Mouse (Mus musculus) intestine, embryonic 16.5 days (tissue): ENCODE results near the gene Kcnk10. TPM values are rescaled to one million over a fixed set of nuclear protein-coding genes. Genes with fewer than 3 reads are reported as not detected.

ENCODE experiments used
- ATAC-seq: fragments of 200-750 bp; cut with Nextera tagmentation; 2 replicates; pipeline ENCODE4 v1.8.0; 2017; ENCODE audit warnings: moderate TSS enrichment, moderate library complexity
- H3K27ac ChIP-seq: fragments of 300-500 bp; sonication (generic); 2 replicates; pipeline ENCODE4 v1.5.1; 2014; ENCODE audit warnings: mild to moderate bottlenecking, low read length
- H3K27me3 ChIP-seq: fragments of 300-500 bp; sonication (generic); replicated peaks from 2 replicates; pipeline ENCODE4 v1.6.1; 2014; ENCODE audit warnings: low read length, control low read depth, mixed read lengths; ENCODE audit not compliant: control insufficient read depth, insufficient read depth
- H3K36me3 ChIP-seq: fragments of 300-500 bp; sonication (generic); 2 replicates; pipeline ENCODE4 v1.6.1; 2014; ENCODE audit warnings: low read length, control low read depth; ENCODE audit not compliant: control insufficient read depth, insufficient read depth
- H3K4me1 ChIP-seq: fragments of 300-500 bp; sonication (generic); 2 replicates; pipeline ENCODE4 v1.6.1; 2014; ENCODE audit warnings: low read length, control low read depth, mixed read lengths; ENCODE audit not compliant: control insufficient read depth, insufficient read depth
- H3K4me2 ChIP-seq: fragments of 300-500 bp; sonication (generic); 2 replicates; pipeline ENCODE4 v1.6.1; 2014; ENCODE audit warnings: low read depth, low read length, control low read depth
- H3K4me3 ChIP-seq: fragments of 300-500 bp; sonication (generic); 2 replicates; pipeline ENCODE4 v1.5.1; 2014; ENCODE audit warnings: mild to moderate bottlenecking, low read length
- H3K9ac ChIP-seq: fragments of 300-500 bp; sonication (generic); 2 replicates; pipeline ENCODE4 v1.6.1; 2014; ENCODE audit warnings: low read depth, low read length
- H3K9me3 ChIP-seq: fragments of 300-500 bp; sonication (generic); 2 replicates; pipeline ENCODE4 v1.6.1; 2016; ENCODE audit warnings: low read length, control low read depth; ENCODE audit not compliant: control insufficient read depth
- WGBS: fragments of 180-500 bp; shearing (Covaris S2); extraction: QIAGEN DNeasy Blood & Tissue Kit; methylation state at CpG from one replicate; pipeline ENCODE4 v1.1.7; 2014; 5-methylcytosine and 5-hydroxymethylcytosine counted together
- polyA plus RNA-seq: library from polyadenylated mRNA; unstranded; fragments of >200 nt; fragmentation: Nextera tagmentation; extraction: Ambion mirVana; gene quantifications from 2 replicates; pipeline ENCODE4 v1.2.1, GENCODE M21; 2015

The Kcnk10 gene
- polyA plus RNA-seq, 1 experiment from 2014 or later = 1.1 TPM

- H3K4me3 ChIP-seq = no peak overlapping the region
- no peaks in the 10 kb centered on the region for H3K4me1 ChIP-seq
- H3K4me2 ChIP-seq = no peak overlapping the region
Measured at GRCm38 (mm10) chr12:98445637-98446036, 132.5 kb downstream of the Kcnk10 start.

GRCm38 (mm10) chr12:98444860-98445259 lies 133.2 kb downstream of the Kcnk10 start:
- H3K27ac ChIP-seq = no peak overlapping the region
- H3K36me3 ChIP-seq = no peaks in the 10 kb centered on the region
- H3K4me3 ChIP-seq = no peak overlapping the region
- no peaks in the 10 kb centered on the region for H3K4me1 ChIP-seq
- no peak overlapping the region for H3K4me2 ChIP-seq
- H3K9ac ChIP-seq = no peak overlapping the region
- ATAC-seq = no peak
- H3K27me3 ChIP-seq = no peaks in the 10 kb centered on the region
- 83% methylated on average over 5 of the region's 5 CpGs for WGBS
- H3K9me3 ChIP-seq = no peaks in the 10 kb centered on the region

More at GRCm38 (mm10) chr12:98445637-98446036, 132.5 kb downstream of the Kcnk10 start:
- whole genome bisulfite sequencing = 70% methylated on average over 5 of the region's 5 CpGs
- Histone ChIP-seq H3K9ac (no peak overlapping the region), H3K9me3 (no peaks in the 10 kb centered on the region), H3K27me3 (no peaks in the 10 kb centered on the region), H3K36me3 (no peaks in the 10 kb centered on the region), H3K27ac (no peak overlapping the region)
- no peak for ATAC-seq

- 81% methylated on average over 3 of the region's 3 CpGs for WGBS
Measured at GRCm38 (mm10) chr12:98443754-98444153, 134.4 kb downstream of the Kcnk10 start.

GRCm38 (mm10) chr12:98438080-98438479 lies 140.0 kb downstream of the Kcnk10 start:
- Histone ChIP-seq H3K9me3 (no peaks in the 10 kb centered on the region), H3K4me1 (no peaks in the 10 kb centered on the region), H3K36me3 (no peaks in the 10 kb centered on the region), H3K4me3 (no peak overlapping the region), H3K9ac (no peak overlapping the region), H3K4me2 (no peak overlapping the region), H3K27ac (no peak overlapping the region), H3K27me3 (no peaks in the 10 kb centered on the region)
- WGBS = 41% methylated on average over 2 of the region's 2 CpGs
- no peak for ATAC-seq

More at GRCm38 (mm10) chr12:98443754-98444153, 134.4 kb downstream of the Kcnk10 start:
- no peak overlapping the region for H3K9ac ChIP-seq
- no peaks in the 10 kb centered on the region for H3K9me3 ChIP-seq
- no peak for ATAC-seq
- no peak overlapping the region for H3K4me2 ChIP-seq
- no peaks in the 10 kb centered on the region for H3K27me3 ChIP-seq
- H3K4me1 ChIP-seq = no peaks in the 10 kb centered on the region
- H3K4me3 ChIP-seq = no peak overlapping the region
- H3K36me3 ChIP-seq = no peaks in the 10 kb centered on the region
- H3K27ac ChIP-seq = no peak overlapping the region

- H3K4me1 ChIP-seq = no peaks in the 10 kb centered on the region
- no peak for ATAC-seq
- H3K4me3 ChIP-seq = no peak overlapping the region
- WGBS = 78% methylated on average over 5 of the region's 5 CpGs
- no peak overlapping the region for H3K27ac ChIP-seq
- H3K9ac ChIP-seq = no peak overlapping the region
- no peaks in the 10 kb centered on the region for H3K36me3 ChIP-seq
- H3K27me3 ChIP-seq = no peaks in the 10 kb centered on the region
- H3K9me3 ChIP-seq = no peaks in the 10 kb centered on the region
- H3K4me2 ChIP-seq = no peak overlapping the region
Measured at GRCm38 (mm10) chr12:98430683-98431082, 147.4 kb downstream of the Kcnk10 start.

GRCm38 (mm10) chr12:98421340-98421739 lies 156.8 kb downstream of the Kcnk10 start:
- ATAC-seq = no peak
- no peaks in the 10 kb centered on the region for H3K4me1 ChIP-seq
- WGBS = 82% methylated on average over 7 of the region's 7 CpGs
- no peak overlapping the region for H3K9ac ChIP-seq
- H3K27me3 ChIP-seq = no peaks in the 10 kb centered on the region
- no peaks in the 10 kb centered on the region for H3K36me3 ChIP-seq
- no peak overlapping the region for H3K4me2 ChIP-seq
- H3K27ac ChIP-seq = no peak overlapping the region
- no peak overlapping the region for H3K4me3 ChIP-seq
- H3K9me3 ChIP-seq = no peaks in the 10 kb centered on the region

- no peak for ATAC-seq
- Histone ChIP-seq H3K36me3 (no peaks in the 10 kb centered on the region), H3K9ac (no peak overlapping the region), H3K27me3 (no peaks in the 10 kb centered on the region), H3K9me3 (no peaks in the 10 kb centered on the region), H3K4me3 (no peak overlapping the region), H3K4me1 (no peaks in the 10 kb centered on the region), H3K4me2 (no peak overlapping the region), H3K27ac (no peak overlapping the region)
- WGBS = 78% methylated on average over 6 of the region's 6 CpGs
Measured at GRCm38 (mm10) chr12:98419849-98420248, 158.3 kb downstream of the Kcnk10 start.

- Histone ChIP-seq H3K9ac (no peak overlapping the region), H3K27ac (no peak overlapping the region), H3K9me3 (no peaks in the 10 kb centered on the region), H3K4me1 (no peaks in the 10 kb centered on the region), H3K27me3 (no peaks in the 10 kb centered on the region), H3K36me3 (no peaks in the 10 kb centered on the region), H3K4me2 (no peak overlapping the region), H3K4me3 (no peak overlapping the region)
- ATAC-seq = no peak
- WGBS = 54% methylated on average over 2 of the region's 2 CpGs
Measured at GRCm38 (mm10) chr12:98409580-98409979, 168.5 kb downstream of the Kcnk10 start.

GRCm38 (mm10) chr12:98406598-98406997 lies 171.5 kb downstream of the Kcnk10 start:
- WGBS = 45% methylated on average over 1 of the region's 1 CpGs
- no peaks in the 10 kb centered on the region for H3K36me3 ChIP-seq
- H3K4me2 ChIP-seq = no peak overlapping the region
- H3K4me3 ChIP-seq = no peak overlapping the region
- H3K27ac ChIP-seq = no peak overlapping the region
- no peak overlapping the region for H3K9ac ChIP-seq
- no peaks in the 10 kb centered on the region for H3K9me3 ChIP-seq
- ATAC-seq = no peak
- no peaks in the 10 kb centered on the region for H3K4me1 ChIP-seq
- no peaks in the 10 kb centered on the region for H3K27me3 ChIP-seq

GRCm38 (mm10) chr12:98406076-98406475 lies 172.0 kb downstream of the Kcnk10 start:
- no peak overlapping the region for H3K9ac ChIP-seq
- no peaks in the 10 kb centered on the region for H3K27me3 ChIP-seq
- H3K4me2 ChIP-seq = no peak overlapping the region
- H3K36me3 ChIP-seq = no peaks in the 10 kb centered on the region
- ATAC-seq = no peak
- WGBS = 45% methylated on average over 4 of the region's 4 CpGs
- H3K4me1 ChIP-seq = no peaks in the 10 kb centered on the region
- H3K4me3 ChIP-seq = no peak overlapping the region
- no peak overlapping the region for H3K27ac ChIP-seq
- no peaks in the 10 kb centered on the region for H3K9me3 ChIP-seq
